Mouse (Mus musculus) liver, embryonic 14.5 days (tissue): Measurements from ENCODE around the gene Utrn. TPM values are rescaled to one million over a fixed set of nuclear protein-coding genes. Genes with fewer than 3 reads are reported as not detected.
"Not testable (repeated sequence)": the region's sequence is repeated elsewhere in the genome, so short reads cannot be mapped to it uniquely, and the experiment has no call there.

Experiments
- ATAC-seq: fragments of 200-750 bp; cut with Nextera tagmentation; 2 replicates; pipeline ENCODE4 v1.8.0; 2017; ENCODE audit warnings: moderate number of reproducible peaks, mild to moderate bottlenecking, moderate library complexity; ENCODE audit not compliant: insufficient read depth
- DNase-seq, 3 experiments: peaks; one replicate each; pipeline ENCODE4 v3.0.0-alpha.2; 2012 to 2013; ENCODE audit warnings: low read depth in 3 of 3, low spot score in 3 of 3
- H3K27ac ChIP-seq: fragments of 300-500 bp; sonication (generic); 2 replicates; pipeline ENCODE4 v1.5.1; 2014; ENCODE audit warnings: moderate library complexity, mild to moderate bottlenecking, control low read depth, inconsistent platforms
- H3K27me3 ChIP-seq: fragments of 300-500 bp; sonication (generic); 2 replicates; pipeline ENCODE4 v1.6.1; 2014; ENCODE audit warnings: mild to moderate bottlenecking, low read length, moderate library complexity; ENCODE audit not compliant: control insufficient read depth, insufficient read depth
- H3K36me3 ChIP-seq: fragments of 300-500 bp; sonication (generic); replicated peaks from 2 replicates; pipeline ENCODE4 v1.6.1; 2014; ENCODE audit warnings: low read depth; ENCODE audit not compliant: control insufficient read depth, insufficient read depth
- H3K4me1 ChIP-seq, 2 experiments: fragments of 200-500 bp in 1 of 2; fragments of 300-500 bp in 1 of 2; sonication (generic) in 1 of 2; replicated peaks; 2 replicates each; pipeline ENCODE4 v1.6.1; 2012 to 2014; ENCODE audit warnings: antibody characterized with exemption in 1 of 2, inconsistent platforms in 1 of 2, low read length in 1 of 2; ENCODE audit not compliant: control insufficient read depth in 2 of 2, insufficient read depth in 2 of 2
- H3K4me2 ChIP-seq: fragments of 300-500 bp; sonication (generic); 2 replicates; pipeline ENCODE4 v1.6.1; 2014; ENCODE audit warnings: low read depth, mild to moderate bottlenecking, control low read depth, moderate library complexity
- H3K4me3 ChIP-seq, 2 experiments: fragments of 200-500 bp in 1 of 2; fragments of 300-500 bp in 1 of 2; sonication (generic) in 1 of 2; 2 replicates each; pipeline ENCODE4 v1.5.1; 2012 to 2014; ENCODE audit warnings: low read depth in 2 of 2, low read length in 2 of 2, mild to moderate bottlenecking in 2 of 2, control low read depth in 1 of 2, inconsistent platforms in 1 of 2, moderate library complexity in 1 of 2; ENCODE audit not compliant: insufficient read depth in 1 of 2
- H3K9ac ChIP-seq: fragments of 300-500 bp; sonication (generic); replicated peaks from 2 replicates; pipeline ENCODE4 v1.6.1; 2014; ENCODE audit warnings: mild to moderate bottlenecking, control low read depth, moderate library complexity
- H3K9me3 ChIP-seq: fragments of 300-500 bp; sonication (generic); 2 replicates; pipeline ENCODE4 v1.6.1; 2016; ENCODE audit warnings: low read length, mixed read lengths; ENCODE audit not compliant: control insufficient read depth
- CTCF ChIP-seq: IDR thresholded peaks from 2 replicates; pipeline ENCODE4 v1.5.1; 2016; ENCODE audit warnings: antibody characterized with exemption, low read depth, control low read depth
- EP300 ChIP-seq: IDR thresholded peaks from 2 replicates; pipeline ENCODE4 v1.6.1; 2016; ENCODE audit warnings: antibody characterized with exemption, low read depth
- WGBS: fragments of 180-500 bp; shearing (Covaris S2); extraction: QIAGEN DNeasy Blood & Tissue Kit; methylation state at CpG from one replicate; pipeline ENCODE4 v1.1.7; 2014; ENCODE audit not compliant: insufficient replicate concordance; 5-methylcytosine and 5-hydroxymethylcytosine counted together
- polyA plus RNA-seq, 2 experiments: library from polyadenylated mRNA; depleted of rRNA in 1 of 2; stranded (reverse) in 1 of 2; unstranded in 1 of 2; fragments of >200 nt; fragmentation: Nextera tagmentation in 1 of 2; extraction: Ambion mirVana in 1 of 2; gene quantifications; 2 replicates each; pipeline versions ENCODE4 v1.2.1 to v1.2.3; 2012 to 2014

The Utrn gene
- polyA plus RNA-seq, 2 experiments, result 2.7 to 4.4 TPM

GRCm38 (mm10) chr10:12615723-12616122 lies 253.4 kb downstream of the Utrn start:
- Histone ChIP-seq H3K4me3 (no peak overlapping the region), H3K4me2 (no peak overlapping the region), H3K9ac (no peak overlapping the region), H3K4me1 (no peaks in the 10 kb centered on the region), H3K36me3 (no peaks in the 10 kb centered on the region), H3K27ac (no peak overlapping the region), H3K9me3 (no peaks in the 10 kb centered on the region), H3K27me3 (no peaks in the 10 kb centered on the region)
- no peak for TF ChIP-seq EP300
- TF ChIP-seq CTCF, result no peak
- 52% methylated on average over 3 of the region's 3 CpGs for WGBS
- DNase-seq (no peak), ATAC-seq (no peak)

- TF ChIP-seq EP300, result no peak
- no peak for TF ChIP-seq CTCF
- ATAC-seq (no peak), DNase-seq (no peak)
- Histone ChIP-seq H3K4me1 (no peaks in the 10 kb centered on the region), H3K9ac (no peak overlapping the region), H3K4me2 (no peak overlapping the region), H3K27ac (no peak overlapping the region), H3K4me3 (no peak overlapping the region), H3K36me3 (no peaks in the 10 kb centered on the region), H3K27me3 (no peaks in the 10 kb centered on the region), H3K9me3 (no peaks in the 10 kb centered on the region)
- WGBS, result 15% methylated on average over 22 of the region's 22 CpGs
Observed at GRCm38 (mm10) chr10:12614465-12615199, 254.5 kb downstream of the Utrn start.

- ATAC-seq (no peak), DNase-seq (peak in 1 of 3 experiments; percentile 13)
- WGBS, result 33% methylated on average over 4 of the region's 4 CpGs
- H3K4me1 ChIP-seq, result no peaks in the 10 kb centered on the region
- H3K9me3 ChIP-seq, result no peaks in the 10 kb centered on the region
- no peaks in the 10 kb centered on the region for H3K27me3 ChIP-seq
- H3K9ac ChIP-seq, result no peak overlapping the region
- TF ChIP-seq CTCF, result peak; percentile 66
- no peak for TF ChIP-seq EP300
- H3K4me2 ChIP-seq, result no peak overlapping the region
- H3K36me3 ChIP-seq, result no peaks in the 10 kb centered on the region
- no peak overlapping the region for H3K4me3 ChIP-seq
- no peak overlapping the region for H3K27ac ChIP-seq
Observed at GRCm38 (mm10) chr10:12612235-12612863, 256.8 kb downstream of the Utrn start.

- ATAC-seq (no peak), DNase-seq (no peak)
- 62% methylated on average over 7 of the region's 7 CpGs for WGBS
- TF ChIP-seq CTCF (no peak), EP300 (no peak)
- no peaks in the 10 kb centered on the region for H3K9me3 ChIP-seq
- no peaks in the 10 kb centered on the region for H3K36me3 ChIP-seq
- no peak overlapping the region for H3K27ac ChIP-seq
- H3K4me1 ChIP-seq, result no peaks in the 10 kb centered on the region
- H3K4me2 ChIP-seq, result no peak overlapping the region
- H3K4me3 ChIP-seq, result no peak overlapping the region
- no peaks in the 10 kb centered on the region for H3K27me3 ChIP-seq
- H3K9ac ChIP-seq, result no peak overlapping the region
Observed at GRCm38 (mm10) chr10:12609896-12610295, 259.3 kb downstream of the Utrn start.

DNA sequence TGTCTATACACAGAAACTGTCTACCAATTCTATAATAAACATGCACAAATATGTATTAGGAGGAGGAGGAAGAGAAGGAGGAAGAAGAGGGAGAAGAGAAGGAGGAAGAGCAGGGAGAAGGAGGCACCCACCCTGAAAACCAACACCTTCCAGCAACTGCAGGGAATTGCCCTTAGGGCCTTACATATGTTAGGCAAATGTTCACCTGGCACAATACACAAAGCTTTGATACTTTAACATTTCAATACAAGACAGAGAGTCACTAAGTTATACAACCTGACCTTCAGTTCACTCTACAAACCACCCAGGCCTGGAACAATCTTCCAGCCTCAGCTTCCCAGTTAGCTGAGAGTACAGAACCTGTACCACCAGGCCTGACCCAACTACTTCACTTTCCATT lies 260.5 kb downstream of the Utrn start:
- no peak for ATAC-seq

GRCm38 (mm10) chr10:12607180-12607579 lies 262.0 kb downstream of the Utrn start:
- H3K4me3 ChIP-seq, H3K36me3 ChIP-seq, H3K9ac ChIP-seq, H3K4me1 ChIP-seq, H3K27me3 ChIP-seq, H3K4me2 ChIP-seq, DNase-seq, H3K27ac ChIP-seq, H3K9me3 ChIP-seq, ATAC-seq: not testable (repeated sequence)
- WGBS, result 71% methylated on average over 6 of the region's 6 CpGs

More for the DNA sequence above, 260.5 kb downstream of the Utrn start:
- Histone ChIP-seq H3K4me3 (no peak overlapping the region), H3K4me2 (no peak overlapping the region), H3K9me3 (no peaks in the 10 kb centered on the region), H3K36me3 (no peaks in the 10 kb centered on the region), H3K4me1 (no peaks in the 10 kb centered on the region), H3K27me3 (no peaks in the 10 kb centered on the region), H3K9ac (no peak overlapping the region), H3K27ac (no peak overlapping the region)
- no peak for DNase-seq
- no peak for TF ChIP-seq CTCF
- no peak for TF ChIP-seq EP300
